Mouse (Mus musculus) C2C12 (cell line): ENCODE data around the gene Klrb1c.
"Not testable (repeated sequence)": the region's sequence is repeated elsewhere in the genome, so short reads cannot be mapped to it uniquely, and the experiment has no call there.

Source experiments
- CEBPB ChIP-seq: IDR thresholded peaks from one replicate; pipeline ENCODE4 v1.6.1; 2011; ENCODE audit warnings: low read depth, mild to moderate bottlenecking, control low read depth, moderate library complexity
- CTCF ChIP-seq: IDR thresholded peaks from one replicate; pipeline ENCODE4 v1.5.1; 2011; ENCODE audit not compliant: control insufficient read depth, insufficient read depth, insufficient read length

- not testable (repeated sequence) for TF ChIP-seq CTCF, CEBPB
Measured at GRCm38 (mm10) chr6:128753610-128754224, 35.3 kb downstream of the Klrb1c start.
